Mouse (Mus musculus) retina, embryonic 14.5 days (tissue): ENCODE data around the gene Srgap2.

Experiments used
- DNase-seq: peaks from one replicate; pipeline ENCODE4 v3.0.0-alpha.2; 2015; ENCODE audit warnings: low spot score

Srgap2 gene

DNA sequence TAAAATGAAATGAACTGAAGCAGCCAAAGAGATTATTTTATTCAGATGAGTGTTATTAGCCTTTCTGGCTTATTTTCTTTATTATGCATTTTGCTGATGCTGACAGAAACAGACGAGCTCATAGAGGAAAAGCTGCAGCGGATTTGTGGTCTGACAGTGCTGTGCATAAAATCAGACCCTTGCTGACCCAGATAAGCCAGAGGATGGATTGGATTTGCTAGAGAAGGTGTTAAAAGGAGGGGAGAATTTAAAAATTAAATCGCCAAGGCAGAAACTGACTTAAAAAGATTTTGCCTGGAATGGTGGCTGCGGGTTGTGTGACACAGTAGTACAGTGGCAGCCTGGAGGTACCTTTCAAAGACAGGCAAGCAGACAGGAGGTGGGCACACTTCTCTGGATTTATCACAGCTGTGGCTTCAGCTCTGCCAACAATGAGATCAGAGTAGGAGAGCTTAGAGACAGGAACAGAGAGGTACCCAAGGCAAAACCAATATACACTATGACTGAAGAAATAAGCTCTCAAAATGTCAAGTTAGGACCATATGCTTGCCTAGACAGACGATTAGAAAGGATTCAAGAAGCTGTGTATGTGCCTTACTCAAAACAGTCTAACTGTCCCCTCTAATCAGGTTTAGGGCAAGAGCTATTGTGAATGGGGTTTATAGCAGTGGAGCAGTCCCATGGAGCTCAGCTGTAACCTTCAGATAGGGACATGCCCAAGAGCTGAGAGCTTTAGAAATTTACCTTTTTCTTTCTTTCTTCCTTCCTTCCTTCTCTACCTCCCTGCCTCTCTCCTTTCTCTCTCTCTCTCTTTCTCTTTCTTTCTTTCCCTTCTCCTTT lies 109.1 kb downstream of the Srgap2 start:
- DNase-seq = peak; percentile 16

- DNase-seq = no peak
Measured at GRCm38 (mm10) chr1:131417059-131417750, 109.9 kb downstream of the Srgap2 start.

- no peak for DNase-seq
Measured at GRCm38 (mm10) chr1:131403567-131403966, 123.6 kb downstream of the Srgap2 start.

DNA sequence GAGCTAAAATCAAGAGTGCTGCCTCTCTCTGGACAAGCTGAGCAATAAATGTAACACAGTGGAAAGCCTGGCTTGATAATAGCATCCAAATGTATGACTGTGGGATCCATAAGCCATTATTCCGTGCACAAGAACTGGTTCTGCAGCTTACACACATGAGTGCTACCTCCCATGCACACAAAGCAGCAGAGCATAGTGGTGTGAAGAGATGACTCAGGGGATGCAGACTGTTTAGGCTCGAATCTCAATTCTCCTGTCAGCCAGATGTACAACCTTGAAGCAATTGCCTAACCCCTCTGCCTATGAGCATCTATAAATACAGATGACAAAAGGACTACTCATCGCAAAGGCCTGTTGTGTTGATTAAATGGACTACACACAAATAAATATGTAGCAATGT lies 126.3 kb downstream of the Srgap2 start:
- no peak for DNase-seq

DNA sequence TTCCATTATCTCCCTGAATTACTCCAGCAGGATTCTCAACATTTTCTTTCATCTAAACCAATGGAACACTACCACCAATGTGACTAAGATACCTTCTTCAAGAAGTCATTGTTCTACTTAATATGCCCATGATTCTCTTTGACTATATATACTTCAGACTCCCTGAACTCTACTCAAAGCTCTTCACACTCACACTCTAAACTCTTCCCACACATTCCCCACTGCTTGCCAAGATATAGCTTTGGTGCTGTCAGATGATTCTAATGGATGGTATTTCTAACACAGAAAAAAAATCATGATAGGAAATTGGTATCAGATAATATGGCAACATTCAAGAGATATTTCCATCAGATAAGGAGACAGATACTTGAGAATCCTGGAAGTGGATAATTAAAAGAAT lies 129.0 kb downstream of the Srgap2 start:
- DNase-seq = no peak

DNA sequence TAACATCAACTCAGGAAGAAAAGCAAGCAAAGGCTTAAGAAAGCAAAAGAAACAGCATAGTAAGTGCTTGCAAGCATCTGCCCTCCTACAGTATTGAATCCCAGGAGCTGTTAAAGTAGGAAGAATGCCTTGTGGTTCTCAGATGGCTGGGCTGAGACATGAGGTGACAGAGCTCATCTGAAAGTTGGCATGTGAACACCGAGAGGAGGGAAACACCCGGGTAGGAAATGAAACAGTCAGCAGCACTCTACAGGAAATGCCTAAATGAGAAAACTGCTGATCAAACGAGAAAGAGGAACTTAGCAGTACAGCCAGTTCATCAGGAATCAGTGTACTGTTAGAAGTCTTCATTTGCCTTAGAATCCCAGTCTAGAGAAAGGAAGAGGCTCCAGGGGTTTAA lies 142.7 kb downstream of the Srgap2 start:
- DNase-seq = no peak

DNA sequence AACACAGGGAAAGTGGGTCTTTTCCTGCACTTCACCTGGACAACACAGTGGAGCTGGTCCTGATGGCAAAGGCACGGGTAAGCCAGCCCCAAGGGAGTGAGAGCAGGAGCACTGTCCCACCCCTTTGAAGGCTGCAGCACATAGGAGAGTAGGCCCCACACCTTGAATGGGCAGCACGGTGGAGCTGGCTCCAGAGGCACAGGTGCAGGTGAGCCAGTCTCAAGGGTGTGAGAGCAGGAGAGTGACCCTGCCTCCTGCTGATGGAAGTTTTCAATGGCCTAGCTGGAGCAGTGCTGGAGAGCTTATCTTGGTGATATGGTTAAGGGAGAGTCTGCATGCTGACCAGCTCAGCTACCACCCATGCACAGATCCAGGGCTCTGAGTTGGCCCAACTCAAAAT lies 145.0 kb downstream of the Srgap2 start:
- no peak for DNase-seq

GRCm38 (mm10) chr1:131380254-131380653 lies 146.9 kb downstream of the Srgap2 start:
- no peak for DNase-seq

- no peak for DNase-seq
Measured at GRCm38 (mm10) chr1:131378914-131379474, 148.2 kb downstream of the Srgap2 start.

DNA sequence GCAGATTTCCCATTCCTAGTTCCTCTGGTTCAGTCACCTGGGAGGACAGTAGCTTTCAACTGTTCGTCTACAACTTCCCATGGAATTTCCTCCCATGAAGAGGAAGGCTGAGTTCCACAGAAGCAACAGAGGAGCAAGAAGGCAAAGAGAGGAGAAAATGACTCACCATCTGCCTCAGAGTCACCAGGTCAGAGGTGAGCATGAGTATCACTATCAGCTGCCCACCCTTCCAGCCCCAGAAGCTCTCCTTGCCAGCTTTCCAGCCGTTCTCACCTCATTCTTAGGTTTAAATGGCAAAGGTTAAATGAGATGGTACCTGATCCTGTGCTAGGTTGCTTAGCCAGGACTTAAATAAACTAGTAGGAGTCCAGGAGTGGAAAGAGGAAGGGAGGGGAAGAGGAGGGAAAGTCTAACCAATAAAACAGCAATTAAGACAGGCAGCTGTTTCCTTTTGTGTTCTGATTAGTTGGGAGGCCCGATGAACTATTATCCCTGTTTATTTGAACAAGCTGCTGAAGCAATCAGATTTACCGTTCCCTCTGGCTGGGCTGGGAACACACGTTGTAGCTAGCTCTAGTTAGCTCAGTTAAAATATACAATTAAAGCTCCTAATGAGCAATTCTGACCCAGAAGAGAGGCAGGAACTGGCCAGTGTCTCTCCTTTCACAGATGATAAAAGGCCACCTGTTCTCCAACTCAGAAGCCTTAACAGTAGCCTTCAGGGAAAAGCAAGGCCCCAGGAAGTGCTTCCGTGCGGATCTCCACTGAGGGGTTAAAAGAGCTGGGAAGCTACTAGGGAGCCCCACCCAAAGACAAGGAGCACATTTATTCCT lies 148.9 kb downstream of the Srgap2 start:
- peak; percentile 56 for DNase-seq

DNA sequence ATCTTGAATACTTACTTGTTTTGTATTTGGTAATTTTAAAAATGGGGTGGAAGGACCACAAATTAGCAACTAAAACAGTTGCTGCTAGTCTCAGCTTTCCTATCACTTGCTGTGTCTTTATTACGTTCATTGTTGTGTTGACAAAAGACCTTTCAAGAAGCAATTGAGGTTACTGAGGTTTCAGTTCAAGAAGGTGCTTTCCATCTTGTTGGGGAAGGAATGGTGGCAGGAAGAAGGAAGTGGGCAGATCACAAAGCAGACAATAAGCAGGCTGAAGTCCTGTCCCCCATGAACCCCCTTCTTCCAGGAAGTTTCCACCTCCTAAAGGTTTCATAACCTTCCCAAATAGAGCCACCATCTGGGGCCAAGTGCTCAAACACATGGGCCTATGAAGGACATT lies 161.3 kb downstream of the Srgap2 start:
- no peak for DNase-seq

DNA sequence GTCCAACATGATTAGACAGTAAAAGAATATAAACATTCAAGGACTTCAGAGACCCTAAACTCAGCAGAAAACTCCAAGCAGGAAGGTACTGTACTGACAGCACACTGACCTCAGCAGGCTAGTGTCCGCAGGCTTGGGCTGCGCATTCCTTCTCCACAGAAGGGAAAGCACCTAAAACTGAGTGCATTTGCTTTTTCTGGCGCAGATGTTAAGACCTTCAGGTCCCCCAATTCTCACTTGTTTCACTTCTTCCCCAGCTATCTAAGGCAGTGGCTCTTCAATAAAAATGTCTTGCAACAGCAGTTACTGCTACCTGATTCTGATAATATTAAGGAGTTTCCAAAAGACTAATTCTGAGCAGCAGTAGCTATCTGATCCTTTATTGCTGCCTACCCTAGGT lies 162.7 kb downstream of the Srgap2 start:
- no peak for DNase-seq

- no peak for DNase-seq
Measured at GRCm38 (mm10) chr1:131363887-131364286, 163.3 kb downstream of the Srgap2 start.

DNA sequence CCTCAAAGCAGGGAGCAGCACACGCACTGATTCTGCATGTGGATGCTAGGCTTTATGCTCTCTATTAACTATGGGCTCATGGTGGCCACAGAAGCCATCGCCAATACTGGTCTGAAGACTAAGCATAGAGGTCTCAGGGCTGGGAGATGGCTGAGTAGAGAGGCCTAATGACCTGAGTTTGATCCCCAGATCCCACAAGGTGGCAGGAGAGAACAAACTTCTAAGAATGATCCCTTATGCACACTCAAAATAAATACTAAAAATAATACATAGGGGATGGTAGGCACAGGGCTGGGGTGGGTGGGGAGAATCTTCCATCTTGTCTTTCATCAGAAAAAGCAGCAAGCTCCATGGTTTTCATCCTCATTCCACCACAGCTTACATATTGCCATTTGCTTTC lies 165.1 kb downstream of the Srgap2 start:
- peak; percentile 21 for DNase-seq

GRCm38 (mm10) chr1:131360800-131361199 lies 166.4 kb downstream of the Srgap2 start:
- no peak for DNase-seq

- no peak for DNase-seq
Measured at GRCm38 (mm10) chr1:131359609-131360008, 167.5 kb downstream of the Srgap2 start.

DNA sequence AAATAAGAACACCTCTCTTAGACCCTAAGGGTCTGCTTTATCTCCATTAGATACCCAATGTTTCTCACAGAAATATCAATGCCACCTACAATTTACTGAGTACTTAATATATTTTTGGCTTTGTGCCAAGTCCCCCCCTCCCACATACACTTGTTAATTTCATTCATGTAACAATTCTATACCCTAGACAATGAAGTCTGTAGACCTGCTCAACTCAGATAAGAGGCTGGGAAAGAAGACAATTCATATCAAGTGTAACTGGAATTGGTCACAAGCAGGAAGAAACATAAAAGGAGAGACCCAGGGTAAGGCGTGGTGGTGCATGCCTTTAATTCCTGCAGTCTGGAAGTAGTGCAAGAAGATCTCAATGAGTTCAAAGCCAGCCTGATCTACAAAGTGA lies 169.9 kb downstream of the Srgap2 start:
- DNase-seq = no peak

DNA sequence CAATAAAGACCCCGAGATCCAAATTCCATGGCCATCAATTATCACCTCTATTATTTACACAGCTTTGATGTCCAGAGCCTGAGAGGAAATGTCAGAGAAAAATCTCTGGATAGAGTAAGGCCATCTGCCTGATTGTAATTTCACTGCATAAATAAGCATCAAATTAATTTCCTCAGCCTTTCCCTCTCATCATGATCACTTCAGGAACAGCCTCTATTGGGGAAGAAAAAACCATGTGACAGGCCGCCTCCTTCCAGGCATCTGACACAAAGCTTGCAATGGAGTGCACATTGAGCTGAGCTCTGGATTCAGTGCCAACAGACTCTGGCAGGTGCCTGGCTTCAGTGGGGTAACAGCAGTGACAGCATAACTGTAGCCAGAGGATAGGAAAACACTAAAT lies 175.7 kb downstream of the Srgap2 start:
- no peak for DNase-seq

GRCm38 (mm10) chr1:131349993-131350510 lies 177.1 kb downstream of the Srgap2 start:
- DNase-seq = no peak

DNA sequence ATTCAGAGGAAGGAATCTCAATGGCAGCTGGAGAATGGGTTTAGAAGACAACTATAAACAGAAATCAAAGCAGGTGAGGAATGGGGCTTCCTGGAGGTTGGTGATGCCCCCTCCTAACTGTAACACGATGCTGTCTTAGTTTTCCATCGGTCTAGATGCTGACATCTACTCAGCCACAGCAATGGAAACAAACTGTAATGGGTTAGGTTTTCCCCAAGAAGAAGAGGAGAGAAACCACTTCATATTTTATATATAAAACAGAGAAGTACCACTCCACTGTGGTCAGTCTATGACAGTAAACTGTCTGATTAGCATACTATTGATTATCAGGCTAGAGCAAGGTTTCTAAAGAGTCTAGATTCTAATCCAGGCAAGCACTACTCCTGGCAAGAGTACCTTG lies 179.4 kb downstream of the Srgap2 start:
- no peak for DNase-seq

- no peak for DNase-seq
Measured at GRCm38 (mm10) chr1:131346916-131347555, 180.1 kb downstream of the Srgap2 start.
